Mouse (Mus musculus): ENCODE measurements at regions not wholly inside any gene's neighbourhood (a gene's known extent, or its start where the extent isn't known, plus 50 kb on each side); places are given as distances from the start of the nearest gene placed in this dataset.

GRCm38 (mm10) chr1:35957425-35958372 lies 110.5 kb upstream of the Hs6st1 start:
- Histone ChIP-seq H3K27ac (ENCODE audit: low read depth) (no peak overlapping the region), H3K4me2 (no peak overlapping the region), H3K9me3 (ENCODE audit: low read depth, low read length) (no peaks in the 10 kb centered on the region), H3K9ac (no peak overlapping the region), H3K4me1 (ENCODE audit: insufficient read depth) (no peaks in the 10 kb centered on the region), H3K4me3 (ENCODE audit: low read depth, low read length) (no peak overlapping the region), H3K36me3 (ENCODE audit: insufficient read depth) (no peaks in the 10 kb centered on the region), H3K27me3 (ENCODE audit: insufficient read depth, low read length) (no peaks in the 10 kb centered on the region)
- ATAC-seq (ENCODE audit: insufficient read depth) (no peak), DNase-seq (no peak)
- 75% methylated on average over 8 of the region's 8 CpGs for WGBS
- TF ChIP-seq CTCF (IDR thresholded peaks at IDR 0.05; ENCODE audit: low read depth), result no peak

GRCm38 (mm10) chr1:35959729-35960128 lies 108.5 kb upstream of the Hs6st1 start:
- H3K27me3 ChIP-seq (ENCODE audit: insufficient read depth, low read length), result no peaks in the 10 kb centered on the region
- ATAC-seq (ENCODE audit: insufficient read depth), result no peak
- no peak overlapping the region for H3K27ac ChIP-seq (ENCODE audit: low read depth)
- H3K36me3 ChIP-seq (ENCODE audit: insufficient read depth), result no peaks in the 10 kb centered on the region
- no peak overlapping the region for H3K4me3 ChIP-seq (ENCODE audit: low read depth, low read length)
- DNase-seq, result no peak
- no peaks in the 10 kb centered on the region for H3K4me1 ChIP-seq (ENCODE audit: insufficient read depth)
- no peak overlapping the region for H3K9ac ChIP-seq
- H3K4me2 ChIP-seq, result no peak overlapping the region
- H3K9me3 ChIP-seq (ENCODE audit: low read depth, low read length), result no peaks in the 10 kb centered on the region
- 85% methylated on average over 4 of the region's 4 CpGs for WGBS
- TF ChIP-seq CTCF (IDR thresholded peaks at IDR 0.05; ENCODE audit: low read depth), result no peak

- Histone ChIP-seq H3K9ac (no peak overlapping the region), H3K4me2 (no peak overlapping the region), H3K4me3 (ENCODE audit: low read depth, low read length) (no peak overlapping the region), H3K27me3 (ENCODE audit: insufficient read depth, low read length) (no peaks in the 10 kb centered on the region), H3K36me3 (ENCODE audit: insufficient read depth) (no peaks in the 10 kb centered on the region), H3K9me3 (ENCODE audit: low read depth, low read length) (0 out of 2 replicates have a peak, but pooled peaks cover 3% of the 10 kb centered on the region), H3K27ac (ENCODE audit: low read depth) (no peak overlapping the region), H3K4me1 (ENCODE audit: insufficient read depth) (no peaks in the 10 kb centered on the region)
- 80% methylated on average over 2 of the region's 2 CpGs for WGBS
- no peak for ATAC-seq (ENCODE audit: insufficient read depth)
- DNase-seq, result no peak
- no peak for TF ChIP-seq CTCF (IDR thresholded peaks at IDR 0.05; ENCODE audit: low read depth)
Observed at GRCm38 (mm10) chr1:35960844-35961243, 107.4 kb upstream of the Hs6st1 start.

- Histone ChIP-seq H3K36me3 (ENCODE audit: insufficient read depth) (no peaks in the 10 kb centered on the region), H3K27me3 (ENCODE audit: insufficient read depth, low read length) (no peaks in the 10 kb centered on the region), H3K4me1 (ENCODE audit: insufficient read depth) (no peaks in the 10 kb centered on the region), H3K4me2 (no peak overlapping the region), H3K27ac (ENCODE audit: low read depth) (no peak overlapping the region), H3K9ac (no peak overlapping the region), H3K4me3 (ENCODE audit: low read depth, low read length) (no peak overlapping the region), H3K9me3 (ENCODE audit: low read depth, low read length) (0 out of 2 replicates have a peak, but pooled peaks cover 3% of the 10 kb centered on the region)
- ATAC-seq (ENCODE audit: insufficient read depth) (0 out of 2 replicates have a peak, but pooled peaks have one; percentile 21), DNase-seq (peak; percentile 36)
- 60% methylated on average over 6 of the region's 6 CpGs for WGBS
- no peak for TF ChIP-seq CTCF (IDR thresholded peaks at IDR 0.05; ENCODE audit: low read depth)
Observed at GRCm38 (mm10) chr1:35961923-35962322, 106.3 kb upstream of the Hs6st1 start.

- ATAC-seq (ENCODE audit: insufficient read depth), result no peak
- H3K4me2 ChIP-seq, result no peak overlapping the region
- TF ChIP-seq CTCF (IDR thresholded peaks at IDR 0.05; ENCODE audit: low read depth), result no peak
Observed at GRCm38 (mm10) chr1:35968489-35968888, 99.7 kb upstream of the Hs6st1 start.

GRCm38 (mm10) chr1:35971435-35972189 lies 96.6 kb upstream of the Hs6st1 start:
- H3K36me3 ChIP-seq (ENCODE audit: insufficient read depth), result no peaks in the 10 kb centered on the region
- DNase-seq, result no peak
- no peak overlapping the region for H3K9ac ChIP-seq
- no peak for ATAC-seq (ENCODE audit: insufficient read depth)
- H3K4me3 ChIP-seq (ENCODE audit: low read depth, low read length), result no peak overlapping the region
- H3K9me3 ChIP-seq (ENCODE audit: low read depth, low read length), result no peaks in the 10 kb centered on the region
- H3K27me3 ChIP-seq (ENCODE audit: insufficient read depth, low read length), result no peaks in the 10 kb centered on the region
- no peak for TF ChIP-seq CTCF (IDR thresholded peaks at IDR 0.05; ENCODE audit: low read depth)
- H3K4me1 ChIP-seq (ENCODE audit: insufficient read depth), result no peaks in the 10 kb centered on the region
- no peak overlapping the region for H3K4me2 ChIP-seq
- H3K27ac ChIP-seq (ENCODE audit: low read depth), result no peak overlapping the region
- 57% methylated on average over 7 of the region's 7 CpGs for WGBS

More at GRCm38 (mm10) chr1:35968489-35968888, 99.7 kb upstream of the Hs6st1 start:
- Histone ChIP-seq H3K4me3 (ENCODE audit: low read depth, low read length) (no peak overlapping the region), H3K9ac (no peak overlapping the region), H3K27ac (ENCODE audit: low read depth) (no peak overlapping the region), H3K27me3 (ENCODE audit: insufficient read depth, low read length) (no peaks in the 10 kb centered on the region), H3K36me3 (ENCODE audit: insufficient read depth) (no peaks in the 10 kb centered on the region), H3K9me3 (ENCODE audit: low read depth, low read length) (0 out of 2 replicates have a peak, but pooled peaks cover 3% of the 10 kb centered on the region), H3K4me1 (ENCODE audit: insufficient read depth) (no peaks in the 10 kb centered on the region)
- peak; percentile 22 for DNase-seq

- no peak for ATAC-seq (ENCODE audit: insufficient read depth)
- H3K9ac ChIP-seq, result no peak overlapping the region
- no peak overlapping the region for H3K4me2 ChIP-seq
- TF ChIP-seq CTCF (IDR thresholded peaks at IDR 0.05; ENCODE audit: low read depth), result no peak
- no peak for DNase-seq
- no peak overlapping the region for H3K4me3 ChIP-seq (ENCODE audit: low read depth, low read length)
- 27% methylated on average over 5 of the region's 5 CpGs for WGBS
- no peak overlapping the region for H3K27ac ChIP-seq (ENCODE audit: low read depth)
- no peaks in the 10 kb centered on the region for H3K36me3 ChIP-seq (ENCODE audit: insufficient read depth)
- no peaks in the 10 kb centered on the region for H3K27me3 ChIP-seq (ENCODE audit: insufficient read depth, low read length)
- no peaks in the 10 kb centered on the region for H3K9me3 ChIP-seq (ENCODE audit: low read depth, low read length)
- no peaks in the 10 kb centered on the region for H3K4me1 ChIP-seq (ENCODE audit: insufficient read depth)
Observed at GRCm38 (mm10) chr1:35972190-35972584, 96.0 kb upstream of the Hs6st1 start.

All from lung, embryonic 14.5 days (tissue).